Mouse (Mus musculus) E14TG2a.4 (cell line): ENCODE measurements around the gene Ly9.

Source experiments
- CTCF ChIP-seq: conservative IDR thresholded peaks from 2 replicates; pipeline ENCODE4 v1.5.1; 2014; ENCODE audit warnings: low read length
- POU5F1 ChIP-seq: IDR thresholded peaks from 2 replicates; pipeline ENCODE4 v1.6.1; 2014; ENCODE audit warnings: low read length, borderline replicate concordance

- no peak for TF ChIP-seq CTCF
- TF ChIP-seq POU5F1 = no peak
Observed at GRCm38 (mm10) chr1:171584584-171584983, 22.6 kb downstream of the Ly9 start.
